Mouse (Mus musculus): ENCODE data around the gene Ppef1.

GRCm38 (mm10) chrX:160767713-160768112 lies 32.1 kb upstream of the Ppef1 start, which contains the start of gene Rs1:
- TF ChIP-seq EP300 (IDR thresholded peaks at IDR 0.05; ENCODE audit: low read depth) (no peak), CTCF (IDR thresholded peaks at IDR 0.05; ENCODE audit: low read depth) (no peak)
